Mouse (Mus musculus): Measurements from ENCODE around the gene Acbd4.

GRCm38 (mm10) chr11:103142441-103143182 is 41.1 kb downstream of the Acbd4 start:
- no peak for TF ChIP-seq CTCF (IDR thresholded peaks at IDR 0.05; ENCODE audit: insufficient read depth, low read length)
- no peak; the same call in 1 of the 2 replicates for TF ChIP-seq POLR2A (IDR thresholded peaks at IDR 0.05; ENCODE audit: borderline replicate concordance, extremely low read depth, low read depth, low read length)
